Mouse (Mus musculus) liver, postnatal 0 days (tissue): ENCODE data around the gene Slc41a1.

Experiments
- CTCF ChIP-seq: sonication (generic); IDR thresholded peaks from 2 replicates; pipeline ENCODE4 v1.5.1; 2016; ENCODE audit warnings: antibody characterized with exemption, low read depth
- EP300 ChIP-seq: IDR thresholded peaks from 2 replicates; pipeline ENCODE4 v1.6.1; 2016; ENCODE audit warnings: antibody characterized with exemption, low read depth, mild to moderate bottlenecking

DNA sequence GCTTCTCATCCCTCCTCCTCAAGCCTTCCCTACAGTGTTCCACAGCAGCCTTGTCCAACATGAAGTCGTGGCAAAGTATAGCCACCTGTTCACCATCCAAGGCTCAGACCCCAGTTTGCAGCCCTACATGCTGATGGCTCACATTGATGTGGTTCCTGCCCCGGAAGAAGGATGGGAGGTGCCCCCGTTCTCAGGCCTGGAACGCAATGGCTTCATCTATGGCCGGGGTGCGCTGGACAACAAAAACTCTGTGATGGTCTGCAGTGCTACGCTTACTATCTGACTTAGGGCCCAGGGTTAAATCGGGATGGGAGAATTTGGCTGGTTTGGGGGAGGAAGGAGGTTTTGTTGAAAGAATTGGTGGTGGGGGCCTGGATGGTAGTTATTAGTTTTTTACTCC lies 26.2 kb upstream of the Slc41a1 start:
- no peak for TF ChIP-seq CTCF
- TF ChIP-seq EP300, result no peak
